Mouse (Mus musculus): ENCODE results near the gene Hmga2.

The Hmga2 gene

DNA sequence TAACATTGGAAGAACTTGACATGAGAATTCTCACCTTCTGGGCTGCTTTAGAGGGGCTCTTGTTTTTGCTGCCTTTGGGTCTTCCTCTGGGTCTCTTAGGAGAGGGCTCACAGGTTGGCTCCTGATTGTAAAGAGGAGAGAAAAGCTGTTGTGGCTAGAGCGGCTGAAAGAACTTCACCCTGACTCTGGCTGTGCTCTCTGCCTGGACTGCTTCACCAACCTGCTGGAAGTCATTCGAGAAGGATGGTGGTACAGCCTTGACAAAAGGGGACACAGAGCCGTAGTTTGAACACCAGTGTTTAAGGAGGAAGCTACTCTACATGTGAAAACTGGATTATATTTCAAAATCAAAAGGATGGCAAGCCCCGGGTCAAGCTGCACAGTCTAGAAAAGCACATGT, 3.1 kb downstream of the Hmga2 start:
- DNase-seq (ENCODE audit: extremely low spot score, low spot score) = no peak

DNA sequence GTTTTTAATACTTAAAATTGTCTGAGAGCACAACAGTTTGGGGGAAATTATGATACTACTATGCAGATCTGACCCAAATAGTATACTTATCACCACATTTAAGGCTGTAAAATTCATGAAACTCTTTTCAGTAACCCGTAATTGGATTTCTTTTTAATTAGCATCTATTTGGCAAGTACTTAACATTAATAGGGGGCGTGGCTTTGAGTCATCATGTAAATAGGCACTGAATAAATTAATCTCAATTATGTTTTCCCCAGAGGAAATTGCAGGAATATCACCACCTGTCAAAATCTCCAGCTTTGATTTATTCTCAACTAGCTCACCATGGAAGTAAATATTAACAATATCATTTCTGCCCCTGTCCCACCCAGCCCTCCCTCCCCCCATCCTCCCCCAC, 3.7 kb downstream of the Hmga2 start:
- no peak for DNase-seq (ENCODE audit: extremely low spot score, low spot score)

DNA sequence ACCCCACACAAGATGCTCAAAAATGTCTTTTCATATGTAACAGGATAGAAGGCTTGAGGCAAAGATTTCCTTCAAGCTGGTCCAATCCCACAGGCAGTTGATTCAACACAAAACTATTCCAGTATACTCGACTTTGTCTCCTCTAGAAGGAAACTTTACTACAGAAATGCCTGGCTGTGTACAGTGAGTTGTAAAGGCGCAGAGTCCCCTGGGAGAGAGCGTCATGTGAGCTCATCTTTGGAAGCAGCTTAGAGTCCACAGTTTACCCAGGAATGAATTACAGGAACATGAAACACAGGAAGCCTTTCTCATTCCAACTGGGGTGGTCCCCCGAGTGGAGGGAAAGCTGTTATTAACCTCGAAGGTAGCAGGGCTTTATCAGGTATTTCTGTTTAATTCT, 11.1 kb downstream of the Hmga2 start:
- DNase-seq (ENCODE audit: extremely low spot score, low spot score) = no peak

DNA sequence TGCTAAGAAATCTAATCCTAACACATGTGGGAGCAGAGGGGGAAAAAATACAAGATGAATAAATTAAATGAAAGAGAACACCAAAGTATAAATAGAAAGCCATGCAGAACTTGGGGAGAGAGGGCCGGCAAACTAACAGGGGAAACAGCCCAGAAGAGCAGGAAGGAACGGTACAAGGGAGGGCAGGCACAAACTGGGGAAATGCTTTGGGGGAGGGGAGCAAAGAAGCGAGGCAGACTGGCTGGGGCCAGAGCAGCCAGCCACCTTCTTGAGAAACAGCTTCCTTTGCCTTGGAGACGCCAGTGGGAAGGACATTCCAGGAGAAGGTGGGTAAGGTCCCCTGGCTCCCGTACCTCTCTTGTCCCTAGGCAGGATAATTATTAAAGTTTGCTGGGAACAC, 14.5 kb downstream of the Hmga2 start:
- no peak for DNase-seq (ENCODE audit: extremely low spot score, low spot score)

DNA sequence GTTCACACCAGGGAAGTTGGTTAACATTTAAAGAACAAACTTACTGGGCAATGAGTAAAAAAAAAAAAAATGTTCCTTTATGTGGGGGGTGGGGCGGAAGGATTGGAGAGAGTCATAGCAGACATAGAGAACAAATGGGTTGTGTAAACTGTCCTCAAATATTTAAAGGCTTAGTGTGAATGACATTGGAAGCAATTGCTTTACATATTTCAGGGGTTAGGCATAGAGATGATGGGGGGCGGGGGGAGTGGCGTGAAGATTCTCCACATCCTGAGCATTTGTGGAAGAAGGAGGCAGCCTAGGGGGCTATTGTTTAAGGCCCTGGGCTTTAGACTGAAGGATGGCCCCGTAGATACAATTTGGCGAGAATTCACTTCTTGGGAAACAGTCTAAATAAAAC, 15.0 kb downstream of the Hmga2 start:
- no peak for DNase-seq (ENCODE audit: extremely low spot score, low spot score)

DNA sequence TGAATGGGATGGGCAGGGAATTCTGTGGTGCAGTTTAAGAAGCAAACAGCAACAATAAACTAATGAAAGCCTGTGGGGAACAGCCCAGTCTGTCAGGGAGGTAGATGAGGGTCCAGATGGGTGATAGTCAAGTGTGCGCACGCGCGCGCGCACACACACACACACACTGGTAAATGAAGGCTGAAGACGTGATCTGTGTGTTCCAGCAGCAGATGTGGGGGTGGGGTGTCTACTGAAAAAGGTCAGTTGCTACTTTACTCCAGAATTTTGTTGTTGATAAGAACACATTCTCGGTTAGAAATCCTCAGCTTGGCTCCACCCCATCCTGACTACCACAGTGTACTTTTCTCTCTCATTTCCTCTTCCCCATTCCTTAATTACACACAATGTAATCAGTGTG, 17.4 kb downstream of the Hmga2 start:
- no peak for DNase-seq (ENCODE audit: extremely low spot score, low spot score)

DNA sequence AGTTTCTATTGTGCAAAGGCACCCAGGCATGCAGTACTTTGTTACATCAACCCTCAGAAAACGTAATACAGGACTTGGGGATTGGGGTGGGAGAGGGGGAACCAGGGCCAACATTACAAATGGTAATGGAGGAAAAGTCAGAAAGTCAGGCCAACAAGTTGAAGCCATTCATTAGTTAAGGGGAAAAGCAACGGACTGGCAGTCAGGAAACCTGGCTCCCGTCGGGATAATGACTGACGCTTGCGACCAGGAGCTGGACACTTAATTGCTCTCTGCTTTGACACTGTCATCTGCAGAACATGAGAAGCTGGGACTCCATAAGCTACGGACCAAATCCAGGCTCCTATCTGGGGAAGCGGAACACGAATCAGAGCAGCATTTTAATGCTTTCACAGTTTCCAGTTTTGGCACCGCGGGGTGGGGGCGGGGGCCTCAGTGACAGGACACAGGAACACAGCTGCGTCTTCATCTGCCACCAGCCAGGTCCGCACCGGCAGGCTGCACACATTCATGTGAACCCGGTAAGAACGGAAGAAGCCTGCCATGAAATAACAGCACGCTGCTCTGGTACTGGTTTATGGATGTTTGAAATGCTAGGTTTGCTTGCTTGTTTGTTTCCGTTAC, 26.5 kb downstream of the Hmga2 start:
- no peak for DNase-seq (ENCODE audit: extremely low spot score, low spot score)

DNA sequence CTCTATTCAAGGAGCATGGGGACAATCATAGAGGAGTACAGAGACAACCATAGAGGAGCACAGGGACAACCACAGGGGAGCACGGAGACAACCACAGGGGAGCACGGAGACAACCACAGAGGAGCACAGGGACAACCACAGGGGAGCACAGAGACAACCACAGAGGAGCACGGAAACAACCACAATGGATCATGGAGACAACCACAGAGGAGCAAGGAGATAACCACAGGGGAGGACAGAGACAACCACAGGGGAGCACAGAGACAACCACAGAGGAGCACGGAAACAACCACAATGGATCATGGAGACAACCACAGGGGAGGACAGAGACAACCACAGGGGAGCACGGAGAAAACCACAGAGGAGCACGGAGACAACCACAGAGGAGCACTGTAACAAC, 29.5 kb downstream of the Hmga2 start:
- no peak for DNase-seq (ENCODE audit: extremely low spot score, low spot score)

DNA sequence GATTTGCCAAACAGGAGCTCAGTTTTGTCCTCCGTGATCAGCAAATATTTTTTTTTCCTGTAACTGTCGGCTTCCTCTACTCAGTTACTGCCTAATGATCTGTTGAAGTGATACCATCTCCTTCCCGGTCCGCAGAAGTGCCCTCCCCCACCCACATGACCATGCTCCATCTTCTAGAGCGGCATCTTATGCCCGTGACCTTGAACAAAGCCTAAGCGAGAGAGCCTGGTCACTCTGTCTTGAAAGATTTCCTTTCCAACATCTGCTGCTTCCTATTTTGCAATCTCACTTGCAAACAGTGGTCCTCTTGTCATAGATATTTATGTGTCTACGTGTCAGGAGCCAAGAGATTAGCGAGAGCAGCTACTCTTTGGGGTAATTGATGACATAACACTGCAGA, 30.1 kb downstream of the Hmga2 start:
- no peak for DNase-seq (ENCODE audit: extremely low spot score, low spot score)

DNA sequence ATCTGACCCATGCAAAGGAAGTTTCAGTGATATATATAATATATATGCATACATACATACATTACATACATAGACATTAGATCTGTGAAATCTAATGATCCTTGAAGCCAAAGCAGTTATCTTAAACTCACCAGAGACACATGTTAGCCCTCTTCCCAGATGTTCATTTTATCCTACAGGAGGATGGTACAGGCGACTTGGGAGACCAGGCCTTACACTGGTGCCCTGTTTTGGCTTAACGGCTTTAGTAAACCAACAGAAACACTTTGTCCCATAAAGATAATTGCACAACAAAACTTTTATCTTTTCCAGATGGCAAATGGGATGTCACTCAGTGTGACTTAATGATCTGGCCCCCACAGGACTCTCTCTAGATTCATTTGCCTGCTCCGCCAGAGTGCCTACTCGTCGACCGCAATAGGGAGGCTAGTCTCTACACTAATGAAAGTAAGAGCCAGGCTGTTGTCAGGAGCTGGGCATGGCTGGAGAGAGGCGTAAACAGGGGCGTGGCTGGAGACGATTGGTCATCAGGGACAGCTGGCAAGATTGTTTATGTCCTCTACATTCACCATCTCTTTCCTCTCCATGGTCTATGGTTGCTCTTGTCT, 31.7 kb downstream of the Hmga2 start:
- no peak for DNase-seq (ENCODE audit: extremely low spot score, low spot score)

DNA sequence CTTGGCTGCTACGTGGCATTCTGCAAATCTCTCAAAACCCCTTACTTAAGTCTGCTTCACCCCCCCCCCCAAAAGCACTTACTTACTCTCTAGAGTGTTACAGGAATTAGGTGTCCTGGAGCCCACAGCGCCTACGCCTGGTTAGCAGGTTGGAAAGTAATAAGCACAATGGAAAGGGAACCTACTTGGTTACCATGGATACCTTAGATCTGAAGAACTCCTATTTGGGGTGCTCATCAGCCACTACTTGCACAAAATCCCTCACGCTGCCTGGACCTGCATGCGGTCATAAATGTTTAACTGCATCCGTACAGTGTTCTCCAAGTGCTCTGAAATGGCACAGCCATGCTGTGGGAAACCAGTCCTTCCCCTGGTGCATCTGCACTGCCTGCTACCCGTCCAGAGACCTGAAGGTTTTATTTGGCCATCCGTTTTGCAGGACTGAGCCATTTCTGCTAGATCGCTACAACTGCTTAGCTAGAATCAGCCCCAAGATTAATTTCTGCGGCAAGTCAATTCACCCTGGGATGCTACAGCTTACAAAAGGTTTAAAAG, 32.4 kb downstream of the Hmga2 start:
- DNase-seq (ENCODE audit: extremely low spot score, low spot score) = no peak

DNA sequence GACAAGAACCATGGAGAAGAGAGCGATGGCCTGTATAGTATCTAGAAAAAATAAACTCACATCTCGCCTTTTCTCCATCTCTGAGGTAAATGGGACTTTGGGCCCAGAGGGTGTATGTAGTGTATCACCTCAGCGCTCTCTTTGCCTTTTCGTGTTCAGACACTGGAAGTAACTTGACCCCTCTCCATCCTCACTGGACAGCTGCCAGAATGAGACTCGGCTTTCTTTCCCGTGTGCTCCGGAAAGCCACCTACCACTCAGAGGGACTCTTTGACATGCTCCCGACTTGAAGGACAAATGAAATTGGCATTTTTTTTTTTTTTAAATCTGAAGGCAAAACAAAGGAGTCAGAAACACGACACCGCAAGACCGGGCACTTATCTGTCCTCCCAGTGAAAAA, 35.0 kb downstream of the Hmga2 start:
- DNase-seq (ENCODE audit: extremely low spot score, low spot score) = no peak

DNA sequence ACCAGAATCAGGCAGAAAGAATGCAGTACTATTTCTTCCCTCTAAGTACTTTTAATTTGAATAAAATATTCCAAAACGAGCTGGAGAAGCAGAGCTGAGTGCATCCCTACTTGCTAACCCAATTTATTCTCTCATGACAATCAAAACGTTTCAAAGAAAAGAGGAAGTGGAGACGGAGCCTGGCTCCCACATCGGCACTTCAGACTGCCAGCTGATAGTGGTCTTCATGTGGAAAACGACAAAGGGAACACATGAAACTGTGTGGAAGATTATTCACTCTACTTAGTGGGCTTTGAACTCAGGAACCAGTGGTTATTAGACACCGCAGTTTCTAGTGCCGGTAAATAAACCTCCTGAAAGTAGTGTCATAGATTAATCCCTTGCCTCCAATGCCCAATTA, 41.8 kb downstream of the Hmga2 start:
- DNase-seq (ENCODE audit: extremely low spot score, low spot score) = no peak

DNA sequence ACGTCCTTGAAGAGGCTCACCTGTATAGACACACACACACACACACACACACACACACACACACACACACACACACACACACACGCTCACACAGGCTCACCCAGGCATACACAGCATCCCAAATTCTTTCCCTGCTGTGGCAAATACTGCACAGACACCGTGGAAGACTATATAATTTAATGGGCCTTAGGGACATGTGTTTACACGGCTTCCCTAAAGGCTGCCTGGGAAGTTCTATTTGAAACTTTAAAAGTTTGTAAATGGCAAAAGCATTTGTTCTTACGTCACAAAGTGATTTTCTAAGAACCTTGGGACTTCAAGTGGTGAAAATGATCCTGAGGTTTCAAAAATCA, 42.8 kb downstream of the Hmga2 start:
- no peak for DNase-seq (ENCODE audit: extremely low spot score, low spot score)

DNA sequence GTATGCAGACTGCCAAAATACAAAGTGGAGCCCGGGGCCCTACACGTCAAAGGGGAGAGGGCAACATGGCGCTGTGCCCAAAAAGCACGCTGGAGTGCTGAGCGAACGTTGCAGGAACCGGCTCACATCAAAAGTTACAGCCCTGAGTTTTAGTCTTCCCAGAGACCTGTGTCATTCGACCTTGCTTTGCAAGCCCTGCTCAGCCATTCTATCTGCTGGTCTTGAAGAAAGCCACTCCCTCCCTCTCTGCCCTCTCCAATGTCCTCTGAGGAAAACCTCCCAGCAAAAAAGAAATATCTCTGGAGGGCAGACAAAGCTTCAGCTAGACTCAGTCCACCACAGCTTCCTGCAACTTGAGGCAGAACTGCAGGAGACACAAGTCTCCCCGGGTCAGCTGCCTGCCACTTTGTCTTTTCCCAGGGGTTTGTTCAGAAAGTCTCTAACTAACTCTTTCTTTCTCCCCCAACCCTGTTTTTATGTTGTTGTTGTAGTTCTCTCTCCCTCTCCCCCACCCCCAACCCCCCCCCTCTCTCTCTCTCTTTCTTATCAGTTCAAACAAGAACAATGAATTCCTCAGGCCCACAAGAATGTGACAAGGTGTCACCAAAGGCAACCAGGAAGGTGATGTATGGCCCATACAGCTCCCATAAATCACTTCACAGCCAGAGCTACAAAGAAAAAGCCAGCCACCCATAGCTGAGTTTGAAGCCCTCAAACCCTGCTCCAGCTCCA, 43.4 kb downstream of the Hmga2 start:
- DNase-seq (ENCODE audit: extremely low spot score, low spot score) = peak; percentile 56

DNA sequence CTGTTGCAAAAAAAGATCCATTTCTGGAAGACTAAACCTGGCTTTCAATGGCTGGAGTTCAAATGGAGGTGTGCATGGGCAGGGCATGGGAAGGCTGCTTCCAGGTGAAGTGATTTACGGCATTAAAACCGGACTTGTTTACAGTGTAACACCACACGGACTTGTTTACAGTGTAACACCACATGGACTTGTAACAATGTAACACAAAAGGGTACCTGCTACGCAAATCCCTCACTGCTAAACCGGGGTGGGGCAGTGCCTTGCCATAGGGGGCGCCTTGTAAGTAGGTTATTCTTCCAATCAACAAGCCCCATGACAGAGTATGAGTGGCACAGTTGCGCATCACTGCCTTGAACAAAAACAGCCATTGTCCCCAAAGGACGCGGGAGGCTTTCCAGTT, 44.2 kb downstream of the Hmga2 start:
- DNase-seq (ENCODE audit: extremely low spot score, low spot score) = no peak

DNA sequence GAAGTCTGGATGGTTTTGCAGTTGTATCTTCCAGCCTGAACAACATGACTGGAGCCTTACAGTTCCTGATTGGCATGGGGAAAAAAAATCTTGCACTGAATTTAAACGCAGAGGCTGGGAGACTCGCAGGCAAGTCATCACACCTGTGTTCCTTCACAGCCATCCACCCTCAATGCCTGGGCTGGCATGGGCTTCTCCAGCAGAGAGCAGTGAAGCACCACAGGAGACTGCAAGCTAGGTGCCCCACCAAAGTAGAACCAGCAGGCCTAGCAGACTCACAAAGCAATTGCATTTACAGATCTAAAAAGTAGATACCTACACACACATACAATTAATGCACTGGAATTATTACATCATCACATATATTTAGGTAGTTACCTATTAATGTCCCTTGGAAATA, 44.8 kb downstream of the Hmga2 start:
- DNase-seq (ENCODE audit: extremely low spot score, low spot score) = no peak

DNA sequence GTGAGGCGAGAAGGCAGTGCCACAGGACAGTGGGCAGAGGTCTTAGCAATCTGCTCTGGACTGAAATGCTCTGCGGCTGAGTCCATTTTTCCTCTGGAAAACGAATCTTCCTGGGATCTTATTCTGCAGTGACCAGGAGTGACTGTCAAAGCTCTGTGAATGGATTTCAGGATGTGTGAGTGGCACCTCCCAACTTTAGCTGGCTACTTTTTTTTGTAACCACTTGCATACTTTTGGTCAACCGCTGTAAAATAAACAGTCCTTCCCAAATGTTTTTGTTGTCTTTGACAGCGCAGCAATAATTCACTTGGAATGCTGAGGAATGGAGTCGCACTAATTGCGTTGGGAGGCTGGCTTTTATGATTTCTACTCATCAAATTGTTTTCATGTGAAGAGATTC, 45.8 kb downstream of the Hmga2 start:
- no peak for DNase-seq (ENCODE audit: extremely low spot score, low spot score)

DNA sequence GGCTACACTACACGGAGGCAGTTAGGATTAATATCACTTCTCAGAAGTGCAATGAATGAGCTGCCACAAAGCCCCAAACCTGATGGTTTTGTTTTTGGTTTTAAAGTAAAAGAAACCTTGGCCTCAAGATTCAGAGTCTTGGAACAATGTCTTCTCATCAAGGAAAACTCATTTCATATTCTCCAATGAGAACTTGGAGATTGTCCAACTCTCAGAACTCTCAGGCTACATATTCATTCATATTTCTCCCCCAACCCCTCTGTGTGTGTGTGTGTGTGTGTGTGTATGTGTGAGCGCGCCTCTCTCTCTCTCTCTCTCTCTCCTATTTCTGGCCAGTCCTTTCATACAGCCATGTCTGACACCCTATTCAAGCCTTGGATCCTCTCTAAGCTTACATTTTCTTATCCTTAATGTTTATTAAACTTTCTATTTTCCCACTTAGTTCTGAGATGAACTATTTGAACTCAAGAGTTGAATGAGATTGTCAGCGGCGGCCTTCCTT, 46.5 kb downstream of the Hmga2 start:
- no peak for DNase-seq (ENCODE audit: extremely low spot score, low spot score)

DNA sequence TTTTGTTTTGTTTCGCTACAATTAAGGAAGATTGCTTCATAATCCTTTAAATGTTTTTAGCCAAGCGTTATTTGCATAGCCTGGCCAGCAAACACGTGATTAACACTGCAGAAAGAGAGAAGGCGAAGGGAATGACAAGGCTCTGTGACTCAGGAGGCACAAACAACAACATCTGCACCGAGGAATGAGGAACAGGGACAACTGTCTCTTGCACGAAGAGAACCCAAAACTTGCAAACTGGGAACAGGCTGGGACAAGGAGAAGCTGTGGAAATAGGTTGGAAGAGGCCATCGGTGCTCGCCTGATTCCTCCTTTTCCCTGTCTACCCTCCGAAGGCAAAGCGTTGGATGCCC, 47.1 kb downstream of the Hmga2 start:
- no peak for DNase-seq (ENCODE audit: extremely low spot score, low spot score)

DNA sequence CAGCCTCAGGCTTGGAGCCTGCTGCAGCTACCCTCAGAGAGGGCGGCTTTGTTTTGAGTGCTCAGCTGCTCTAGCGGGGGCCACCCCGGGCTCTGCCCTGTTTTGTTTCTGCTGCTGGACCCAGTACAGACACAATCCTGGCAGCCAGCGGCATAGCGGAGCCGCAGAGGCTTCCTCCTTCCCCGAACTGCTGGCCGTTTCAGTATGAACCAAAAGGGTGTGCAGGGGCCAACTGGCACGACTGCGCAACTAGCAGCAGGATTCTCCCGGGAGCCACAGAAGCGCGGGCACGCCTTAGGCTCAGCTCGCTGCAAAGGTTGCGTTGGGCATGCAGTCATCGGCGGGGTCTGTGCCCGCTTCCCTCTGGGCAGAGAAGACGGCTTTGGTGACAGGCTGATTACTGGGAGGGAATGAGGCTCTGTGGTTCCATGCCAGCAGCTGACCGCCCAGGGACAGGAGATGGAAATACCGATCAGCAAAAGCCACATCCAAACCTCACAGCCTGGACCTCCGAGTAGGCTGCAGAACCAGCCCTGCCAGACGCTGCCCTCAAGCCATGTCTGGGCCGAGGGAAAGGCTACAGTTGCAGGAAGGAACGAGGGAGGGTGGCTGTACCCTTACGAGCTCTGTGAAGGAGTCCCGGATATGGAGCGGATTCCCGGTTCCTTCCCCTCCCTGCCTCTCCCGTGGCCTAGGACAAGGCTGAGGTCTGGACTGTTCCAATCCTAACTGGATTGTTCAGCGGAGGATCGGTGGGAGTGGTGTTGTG, 47.7 kb downstream of the Hmga2 start:
- no peak for DNase-seq (ENCODE audit: extremely low spot score, low spot score)

DNA sequence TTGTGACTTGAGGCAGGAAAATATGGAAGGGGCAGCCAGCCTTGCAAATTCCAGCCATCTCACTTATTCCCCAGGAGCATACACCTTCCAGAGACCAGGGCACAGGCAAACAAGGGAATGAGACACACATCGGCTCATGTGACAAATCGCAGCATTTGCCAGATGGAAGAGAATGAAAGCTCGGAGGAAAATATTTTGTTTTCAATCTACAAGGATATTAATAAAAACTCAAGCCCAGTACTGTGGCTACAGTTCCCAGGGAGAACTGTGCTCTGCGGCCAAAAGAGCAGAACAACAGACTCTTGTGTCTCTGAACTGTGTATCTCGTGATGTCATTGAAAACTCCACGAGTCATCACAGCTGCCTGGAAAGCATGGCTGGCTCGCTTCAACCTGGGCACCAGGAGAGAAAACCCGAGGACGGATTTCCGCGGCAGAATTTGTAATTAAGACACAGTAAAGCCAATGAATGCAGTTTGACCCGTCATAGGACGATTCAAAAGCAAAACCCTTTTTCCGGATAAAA, 50.1 kb downstream of the Hmga2 start:
- DNase-seq (ENCODE audit: extremely low spot score, low spot score) = no peak

Data from neural tube, embryonic 10.5 days (tissue).